Mouse (Mus musculus) intestine, embryonic 14.5 days (tissue): ENCODE results near the gene Lnp1. TPM values are rescaled to one million over a fixed set of nuclear protein-coding genes. Genes with fewer than 3 reads are reported as not detected.

ENCODE experiments used
- ATAC-seq: fragments of 200-750 bp; cut with Nextera tagmentation; replicated peaks from 2 replicates; pipeline ENCODE4 v1.8.0; 2017; ENCODE audit warnings: low read depth, moderate number of reproducible peaks, moderate TSS enrichment, moderate library complexity; ENCODE audit not compliant: low FRiP score, low TSS enrichment
- DNase-seq: peaks from one replicate; pipeline ENCODE4 v3.0.0-alpha.2; 2018; ENCODE audit warnings: low spot score
- H3K27ac ChIP-seq: fragments of 300-500 bp; sonication (generic); 2 replicates; pipeline ENCODE4 v1.5.1; 2014; ENCODE audit warnings: low read depth, mild to moderate bottlenecking, control low read depth
- H3K27me3 ChIP-seq: fragments of 300-500 bp; sonication (generic); replicated peaks from 2 replicates; pipeline ENCODE4 v1.6.1; 2014; ENCODE audit warnings: low read length, control low read depth; ENCODE audit not compliant: control insufficient read depth, insufficient read depth
- H3K36me3 ChIP-seq: fragments of 300-500 bp; sonication (generic); 2 replicates; pipeline ENCODE4 v1.6.1; 2014; ENCODE audit warnings: low read length, control low read depth; ENCODE audit not compliant: control insufficient read depth, insufficient read depth
- H3K4me1 ChIP-seq: fragments of 300-500 bp; sonication (generic); replicated peaks from 2 replicates; pipeline ENCODE4 v1.6.1; 2014; ENCODE audit warnings: low read length, control low read depth, mixed read lengths; ENCODE audit not compliant: control insufficient read depth, insufficient read depth
- H3K4me2 ChIP-seq: fragments of 300-500 bp; sonication (generic); 2 replicates; pipeline ENCODE4 v1.6.1; 2014; ENCODE audit warnings: low read length
- H3K4me3 ChIP-seq: fragments of 300-500 bp; sonication (generic); 2 replicates; pipeline ENCODE4 v1.5.1; 2014; ENCODE audit warnings: low read depth, low read length, control low read depth, mixed read lengths
- H3K9ac ChIP-seq: fragments of 300-500 bp; sonication (generic); 2 replicates; pipeline ENCODE4 v1.6.1; 2014; ENCODE audit warnings: mild to moderate bottlenecking, low read length
- H3K9me3 ChIP-seq: fragments of 300-500 bp; sonication (generic); 2 replicates; pipeline ENCODE4 v1.6.1; 2016; ENCODE audit warnings: low read length, control low read depth; ENCODE audit not compliant: control insufficient read depth
- WGBS: fragments of 180-500 bp; shearing (Covaris S2); extraction: QIAGEN DNeasy Blood & Tissue Kit; methylation state at CpG from one replicate; pipeline ENCODE4 v1.1.7; 2014; 5-methylcytosine and 5-hydroxymethylcytosine counted together
- polyA plus RNA-seq: library from polyadenylated mRNA; unstranded; fragments of >200 nt; fragmentation: Nextera tagmentation; extraction: Ambion mirVana; gene quantifications from 2 replicates; pipeline ENCODE4 v1.2.1, GENCODE M21; 2014

The Lnp1 gene
- polyA plus RNA-seq, 1 experiment from 2014 or later, result not detected

- H3K36me3 ChIP-seq, result no peaks in the 10 kb centered on the region
- no peak overlapping the region for H3K9ac ChIP-seq
- H3K4me2 ChIP-seq, result no peak overlapping the region
- no peaks in the 10 kb centered on the region for H3K27me3 ChIP-seq
- no peaks in the 10 kb centered on the region for H3K9me3 ChIP-seq
- WGBS, result 83% methylated on average over 5 of the region's 5 CpGs
- ATAC-seq, result no peak
- H3K27ac ChIP-seq, result no peak overlapping the region
- no peak for DNase-seq
- no peak overlapping the region for H3K4me3 ChIP-seq
- H3K4me1 ChIP-seq, result no peaks in the 10 kb centered on the region
These were observed 36.3 kb downstream of the Lnp1 start for GRCm38 (mm10) chr16:56891583-56891982.

GRCm38 (mm10) chr16:56886616-56887116 is 41.2 kb downstream of the Lnp1 start:
- no peaks in the 10 kb centered on the region for H3K9me3 ChIP-seq
- peak overlapping the region; percentile 63 for H3K4me3 ChIP-seq
- 32% methylated on average over 9 of the region's 9 CpGs for WGBS
- ATAC-seq (no peak), DNase-seq (no peak)
- H3K4me1 ChIP-seq, result no peaks in the 10 kb centered on the region
- H3K27me3 ChIP-seq, result no peaks in the 10 kb centered on the region
- H3K27ac ChIP-seq, result 0 out of 2 replicates have a peak overlapping the region, but pooled peaks have one; percentile 64
- H3K36me3 ChIP-seq, result no peaks in the 10 kb centered on the region
- peak overlapping the region; percentile 55 for H3K4me2 ChIP-seq
- H3K9ac ChIP-seq, result peak overlapping the region; percentile 51; the same call in 1 of the 2 replicates

GRCm38 (mm10) chr16:56885824-56886615 is 41.8 kb downstream of the Lnp1 start, which contains the start of gene Tmem45a:
Gene Tmem45a (minus strand): TSS chr16:56886166.
- WGBS, result 3% methylated on average over 25 of the region's 25 CpGs
- H3K4me1 ChIP-seq, result no peaks in the 10 kb centered on the region
- peak within 1 kb of the TSS; percentile 70 for H3K27ac ChIP-seq
- DNase-seq, result peak; percentile 92
- no peaks in the 10 kb centered on the region for H3K9me3 ChIP-seq
- H3K4me2 ChIP-seq, result peak within 1 kb of the TSS; percentile 55
- ATAC-seq, result peak; percentile 98
- peak within 1 kb of the TSS; percentile 51 for H3K9ac ChIP-seq
- peak within 1 kb of the TSS; percentile 63 for H3K4me3 ChIP-seq
- no peaks in the 10 kb centered on the region for H3K27me3 ChIP-seq
- H3K36me3 ChIP-seq, result no peaks in the 10 kb centered on the region

- DNase-seq (no peak), ATAC-seq (no peak)
- H3K9ac ChIP-seq, result no peak overlapping the region
- no peak overlapping the region for H3K27ac ChIP-seq
- peak overlapping the region; percentile 55 for H3K4me2 ChIP-seq
- no peaks in the 10 kb centered on the region for H3K4me1 ChIP-seq
- 91% methylated on average over 6 of the region's 6 CpGs for WGBS
- H3K36me3 ChIP-seq, result no peaks in the 10 kb centered on the region
- no peaks in the 10 kb centered on the region for H3K9me3 ChIP-seq
- peak overlapping the region; percentile 63 for H3K4me3 ChIP-seq
- no peaks in the 10 kb centered on the region for H3K27me3 ChIP-seq
These were observed 43.0 kb downstream of the Lnp1 start for GRCm38 (mm10) chr16:56884811-56885210.

GRCm38 (mm10) chr16:56873410-56873809 is 54.5 kb downstream of the Lnp1 start:
- no peak overlapping the region for H3K9ac ChIP-seq
- no peaks in the 10 kb centered on the region for H3K4me1 ChIP-seq
- no peaks in the 10 kb centered on the region for H3K36me3 ChIP-seq
- no peaks in the 10 kb centered on the region for H3K27me3 ChIP-seq
- H3K4me3 ChIP-seq, result no peak overlapping the region
- DNase-seq (no peak), ATAC-seq (no peak)
- H3K27ac ChIP-seq, result no peak overlapping the region
- no peaks in the 10 kb centered on the region for H3K9me3 ChIP-seq
- 43% methylated on average over 2 of the region's 2 CpGs for WGBS
- no peak overlapping the region for H3K4me2 ChIP-seq

- no peaks in the 10 kb centered on the region for H3K9me3 ChIP-seq
These were observed 57.4 kb downstream of the Lnp1 start for GRCm38 (mm10) chr16:56870458-56870857.

GRCm38 (mm10) chr16:56868361-56868760 is 59.5 kb downstream of the Lnp1 start:
- 71% methylated on average over 5 of the region's 5 CpGs for WGBS
- ATAC-seq (no peak), DNase-seq (no peak)
- H3K9me3 ChIP-seq, result no peaks in the 10 kb centered on the region
- no peak overlapping the region for H3K4me3 ChIP-seq
- H3K27me3 ChIP-seq, result no peaks in the 10 kb centered on the region
- no peak overlapping the region for H3K27ac ChIP-seq
- no peak overlapping the region for H3K4me2 ChIP-seq
- no peak overlapping the region for H3K9ac ChIP-seq
- H3K4me1 ChIP-seq, result no peaks in the 10 kb centered on the region
- no peaks in the 10 kb centered on the region for H3K36me3 ChIP-seq

More at GRCm38 (mm10) chr16:56870458-56870857, 57.4 kb downstream of the Lnp1 start:
- H3K27ac ChIP-seq, result no peak overlapping the region
- H3K4me1 ChIP-seq, result no peaks in the 10 kb centered on the region
- no peak overlapping the region for H3K4me3 ChIP-seq
- H3K27me3 ChIP-seq, result no peaks in the 10 kb centered on the region
- H3K36me3 ChIP-seq, result no peaks in the 10 kb centered on the region
- H3K4me2 ChIP-seq, result no peak overlapping the region
- ATAC-seq (no peak), DNase-seq (no peak)
- no peak overlapping the region for H3K9ac ChIP-seq
- 70% methylated on average over 3 of the region's 3 CpGs for WGBS

- WGBS, result 56% methylated on average over 4 of the region's 4 CpGs
- Histone ChIP-seq H3K9ac (no peak overlapping the region), H3K4me3 (no peak overlapping the region), H3K9me3 (no peaks in the 10 kb centered on the region), H3K36me3 (no peaks in the 10 kb centered on the region), H3K4me2 (no peak overlapping the region), H3K27me3 (no peaks in the 10 kb centered on the region), H3K4me1 (no peaks in the 10 kb centered on the region), H3K27ac (no peak overlapping the region)
- ATAC-seq (no peak), DNase-seq (no peak)
These were observed 60.3 kb downstream of the Lnp1 start for GRCm38 (mm10) chr16:56867591-56867990.
